Mouse (Mus musculus): Measurements from ENCODE around the gene Myl10.
"Not testable (repeated sequence)": the region's sequence is repeated elsewhere in the genome, so short reads cannot be mapped to it uniquely, and the experiment has no call there.

Gene Myl10

DNA sequence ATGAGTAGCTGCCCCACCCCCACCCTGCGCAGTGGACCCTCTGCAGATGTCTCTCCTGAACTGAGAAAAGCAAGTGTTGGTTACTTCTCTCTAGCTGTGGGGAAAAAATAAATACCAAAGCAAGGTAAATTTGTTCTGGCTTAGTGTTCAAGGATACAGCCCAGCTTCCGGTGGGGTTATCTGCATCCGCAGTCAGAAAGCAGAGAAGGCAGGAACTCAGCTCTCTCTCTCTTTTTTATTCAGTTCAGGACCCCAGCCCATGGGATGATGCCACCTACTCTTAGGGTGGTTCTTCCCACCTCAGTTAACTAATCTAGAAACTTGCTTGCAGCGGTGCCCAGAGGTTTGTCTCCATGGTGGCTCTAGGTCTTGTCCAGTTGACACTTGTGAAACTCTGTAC is at the start of gene Myl10:
Gene Myl10 (plus strand): TSS at position 363 of the 400 bp plus-strand sequence.
- DNase-seq (ENCODE audit: inconsistent age in 2 of 2, low spot score in 1 of 2): no peak

DNA sequence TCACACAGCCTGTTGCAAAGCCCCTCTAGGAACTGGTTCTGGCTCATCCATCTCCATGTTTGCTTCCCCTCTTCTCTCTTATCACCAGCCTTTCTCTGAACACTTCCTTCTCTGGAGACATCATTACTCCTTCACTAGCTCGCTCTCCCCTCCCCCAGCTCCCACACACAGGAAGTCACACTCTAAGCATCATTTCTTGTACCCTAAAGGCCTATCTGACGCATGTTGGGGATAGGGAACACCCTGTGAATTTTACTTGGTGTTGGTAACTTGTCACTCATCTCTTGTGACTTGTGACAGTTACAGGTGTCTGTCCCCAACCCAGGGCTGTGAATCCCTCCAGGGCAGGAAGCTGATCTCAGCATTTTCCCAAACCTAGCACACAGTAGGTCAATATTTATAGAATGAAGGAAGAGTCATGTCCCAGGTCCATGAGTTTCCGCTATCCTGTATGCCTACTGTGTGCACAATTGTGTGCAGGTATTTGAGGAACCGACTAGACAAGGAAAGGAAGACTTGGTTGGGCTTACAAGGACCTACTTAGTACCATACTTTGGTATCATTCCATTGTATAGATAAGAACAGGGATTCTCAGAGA is 46.1 kb upstream of the Myl10 start:
- DNase-seq (ENCODE audit: inconsistent age in 2 of 2, low spot score in 1 of 2): no peak

DNA sequence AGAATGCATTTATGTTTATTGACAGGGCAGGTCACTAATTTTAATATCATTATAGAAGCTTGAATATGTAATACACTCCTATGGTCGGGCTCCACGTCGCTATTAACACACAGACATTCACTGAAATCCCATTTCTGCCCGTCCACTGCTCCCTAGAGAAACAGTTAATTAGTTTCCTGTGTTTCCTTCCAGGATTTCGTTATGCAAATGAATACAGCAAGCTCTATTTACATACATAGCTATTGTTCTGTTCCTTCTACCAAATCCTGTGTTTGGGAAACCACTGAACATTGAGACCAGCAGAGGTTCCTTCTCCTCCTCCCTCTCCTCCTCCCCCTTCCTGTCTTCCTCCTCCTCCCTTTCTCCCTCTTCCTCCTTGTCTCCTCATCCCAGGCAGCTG is 43.9 kb upstream of the Myl10 start:
- no peak for DNase-seq (ENCODE audit: inconsistent age in 2 of 2, low spot score in 1 of 2)

DNA sequence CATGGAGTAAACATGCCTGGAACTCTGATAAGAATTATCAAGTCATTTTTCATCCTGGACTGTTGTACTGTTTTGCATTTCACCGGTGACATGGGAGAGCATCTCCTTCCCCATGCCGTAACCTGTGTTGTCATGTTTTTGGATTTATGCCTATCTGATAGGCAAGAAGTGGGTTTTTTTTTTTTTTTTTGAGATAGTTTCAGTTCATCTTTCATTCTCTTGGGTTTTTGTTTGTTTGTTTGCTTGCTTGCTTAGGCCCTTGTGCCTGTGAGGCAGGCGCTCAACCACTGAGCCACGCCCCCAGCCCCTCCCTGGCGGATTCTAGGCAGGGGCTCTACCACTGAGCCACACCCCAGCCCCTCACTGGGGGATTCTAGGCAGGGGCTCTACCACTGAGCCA is 43.3 kb upstream of the Myl10 start:
- DNase-seq (ENCODE audit: inconsistent age in 2 of 2, low spot score in 1 of 2): no peak

DNA sequence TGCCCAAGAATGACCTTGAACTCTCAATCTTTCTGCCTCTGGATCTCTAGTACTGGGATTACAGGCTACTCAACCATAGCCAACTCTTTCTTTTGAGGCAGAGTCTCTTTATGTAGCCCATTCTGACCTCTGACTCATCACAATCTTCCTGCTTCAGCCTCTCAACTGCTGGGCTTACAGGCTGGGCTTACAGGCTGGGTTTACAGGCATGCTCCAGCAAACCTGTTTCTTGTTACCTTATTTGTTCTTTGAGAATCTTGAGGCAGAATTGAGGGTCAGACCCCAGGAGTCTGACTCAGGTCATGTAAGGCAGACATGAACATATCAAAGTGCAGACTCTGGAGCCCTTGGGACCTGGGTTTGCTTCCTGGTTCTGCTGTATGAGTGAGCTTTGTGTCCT is 38.5 kb upstream of the Myl10 start:
- no peak for DNase-seq (ENCODE audit: inconsistent age in 2 of 2, low spot score in 1 of 2)

DNA sequence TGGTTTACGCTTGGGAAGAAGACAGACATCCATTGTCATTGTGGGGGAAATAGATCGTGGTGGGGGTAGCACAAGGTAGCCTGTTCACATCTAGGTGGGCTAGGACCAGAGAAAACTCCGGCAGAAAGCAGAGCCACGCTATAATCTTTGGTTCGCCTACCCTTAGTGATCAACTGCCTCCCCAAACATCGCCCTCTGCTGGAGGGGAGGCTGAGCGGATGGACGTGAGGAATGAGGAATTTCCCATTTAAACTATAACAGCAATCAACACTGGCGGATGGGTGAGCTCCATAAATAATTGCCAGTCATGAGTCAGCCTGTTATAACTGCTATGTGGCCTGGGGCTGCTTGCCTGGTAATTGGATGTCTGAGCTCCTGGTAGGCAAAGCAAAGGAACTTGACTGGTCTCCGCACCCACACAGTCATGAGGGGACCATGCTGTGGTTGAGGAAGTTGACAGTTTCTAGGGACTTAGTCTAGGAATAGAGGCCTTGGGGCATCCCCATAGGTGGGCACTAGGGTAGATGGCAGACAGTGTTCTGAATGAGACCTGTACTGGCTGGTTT is 36.0 kb upstream of the Myl10 start:
- no peak for DNase-seq (ENCODE audit: inconsistent age in 2 of 2, low spot score in 1 of 2)

DNA sequence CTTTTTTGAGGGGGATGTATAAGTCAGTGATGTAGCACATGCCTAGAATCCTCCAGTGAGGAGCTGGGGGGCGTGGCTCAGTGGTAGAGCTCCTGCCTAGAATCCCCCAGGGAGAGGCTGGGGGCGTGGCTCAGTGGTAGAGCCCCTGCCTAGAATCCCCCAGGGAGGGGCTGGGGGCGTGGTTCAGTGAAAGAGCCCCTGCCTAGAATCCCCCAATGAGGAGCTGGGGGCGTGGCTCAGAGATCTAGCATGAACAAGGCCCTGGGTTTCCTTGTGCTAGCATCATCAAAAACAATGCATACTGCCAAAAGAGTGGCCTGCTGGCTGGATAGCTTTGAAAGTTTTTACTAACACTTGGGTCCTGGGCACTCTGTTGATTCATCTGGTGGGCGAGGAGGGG is 32.2 kb upstream of the Myl10 start:
- DNase-seq (ENCODE audit: inconsistent age in 2 of 2, low spot score in 1 of 2): not testable (repeated sequence)

DNA sequence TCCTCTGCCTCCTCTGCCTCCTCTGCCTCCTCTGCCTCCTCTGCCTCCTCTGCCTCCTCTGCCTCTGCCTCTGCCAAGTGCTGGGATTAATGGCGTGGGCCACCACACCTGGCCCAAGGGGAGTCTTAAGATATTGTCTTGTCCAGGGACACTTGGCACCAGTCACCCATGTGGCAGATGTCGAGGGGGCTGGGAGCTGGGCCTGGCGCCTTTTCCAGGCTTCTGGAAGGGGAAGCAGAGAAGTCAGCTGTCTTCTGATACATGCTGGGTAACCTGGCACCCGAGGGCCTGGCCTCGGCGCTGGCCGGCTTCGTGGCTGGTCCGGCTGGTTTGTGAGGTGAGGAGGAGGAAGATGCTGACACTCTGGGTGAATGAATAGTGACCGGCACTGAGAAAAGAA is 30.7 kb upstream of the Myl10 start:
- DNase-seq (ENCODE audit: inconsistent age in 2 of 2, low spot score in 1 of 2): no peak

DNA sequence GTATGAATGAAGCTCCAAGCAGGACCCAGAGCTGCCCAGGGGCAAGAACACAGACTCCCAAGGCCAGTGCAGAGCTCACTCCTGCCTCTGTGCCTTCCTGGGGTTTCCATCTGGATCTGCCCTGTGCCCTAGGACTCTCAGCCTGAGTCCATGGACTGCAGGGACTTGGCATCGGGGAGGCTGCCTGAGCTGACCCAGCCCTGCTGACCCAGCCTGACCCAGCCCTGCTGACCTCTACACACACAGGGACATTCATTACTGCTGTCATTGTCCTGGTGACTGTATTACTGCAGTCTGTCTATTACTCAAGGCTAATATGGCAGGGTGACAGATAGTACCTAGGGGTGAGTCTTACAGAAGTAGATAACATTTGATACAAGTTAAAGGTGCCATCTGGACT is 30.1 kb upstream of the Myl10 start:
- DNase-seq (ENCODE audit: inconsistent age in 2 of 2, low spot score in 1 of 2): peak; percentile 13 to 85

DNA sequence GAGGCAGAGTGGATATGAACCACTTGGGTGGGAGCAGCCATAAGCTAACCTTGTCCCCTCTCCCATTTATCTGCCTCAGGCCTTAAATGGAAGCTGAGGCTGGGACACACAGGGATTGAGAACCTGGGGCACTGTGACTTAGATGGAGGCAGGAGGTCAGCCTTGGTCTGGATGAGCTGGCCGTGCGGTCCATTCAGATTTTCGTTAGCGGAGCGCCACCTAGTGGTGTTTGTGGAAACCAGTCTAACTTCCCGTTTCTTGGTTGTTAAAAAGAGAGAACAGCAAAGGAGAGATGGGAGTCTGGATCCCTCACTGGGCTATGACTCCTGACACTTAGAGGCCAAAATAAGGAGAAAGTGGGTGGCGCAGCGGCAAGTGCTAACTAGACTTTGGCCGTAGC is 28.4 kb upstream of the Myl10 start:
- DNase-seq (ENCODE audit: inconsistent age in 2 of 2, low spot score in 1 of 2): peak; percentile 75 to 94

DNA sequence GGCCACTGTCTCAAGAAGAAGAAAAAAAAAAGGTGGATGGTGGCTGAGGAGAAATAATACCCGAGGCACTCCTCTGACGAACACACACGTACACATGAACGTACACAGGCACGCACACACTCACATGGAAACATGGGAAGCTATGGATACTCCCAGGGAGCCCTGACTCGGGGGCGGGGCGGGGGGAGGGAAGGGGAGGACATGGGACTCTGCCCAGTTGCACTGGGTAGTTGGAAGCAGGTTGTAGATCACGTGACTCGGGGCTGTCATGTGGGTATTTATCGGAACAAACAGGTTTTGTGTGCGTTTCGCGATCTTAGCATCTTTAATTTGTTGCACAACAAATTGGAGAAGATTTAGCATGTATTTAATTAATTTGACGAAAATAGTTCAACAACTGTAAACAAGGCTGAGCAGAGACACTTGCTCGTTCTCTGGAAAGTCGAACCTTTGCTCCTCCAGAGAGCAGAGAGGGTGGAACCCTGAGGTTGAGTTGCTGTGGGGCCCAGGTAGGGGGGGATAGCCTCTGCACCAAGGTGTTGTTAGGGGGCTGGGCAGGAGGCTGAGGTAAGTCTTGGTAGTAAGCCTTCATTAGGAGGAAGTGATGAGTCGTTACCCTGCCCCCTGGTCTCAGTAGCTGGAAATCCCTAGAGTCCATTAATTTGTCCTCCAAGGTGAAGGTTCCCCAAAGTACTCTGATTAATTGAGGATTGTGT is 16.5 kb upstream of the Myl10 start:
- no peak for DNase-seq (ENCODE audit: inconsistent age in 2 of 2, low spot score in 1 of 2)

DNA sequence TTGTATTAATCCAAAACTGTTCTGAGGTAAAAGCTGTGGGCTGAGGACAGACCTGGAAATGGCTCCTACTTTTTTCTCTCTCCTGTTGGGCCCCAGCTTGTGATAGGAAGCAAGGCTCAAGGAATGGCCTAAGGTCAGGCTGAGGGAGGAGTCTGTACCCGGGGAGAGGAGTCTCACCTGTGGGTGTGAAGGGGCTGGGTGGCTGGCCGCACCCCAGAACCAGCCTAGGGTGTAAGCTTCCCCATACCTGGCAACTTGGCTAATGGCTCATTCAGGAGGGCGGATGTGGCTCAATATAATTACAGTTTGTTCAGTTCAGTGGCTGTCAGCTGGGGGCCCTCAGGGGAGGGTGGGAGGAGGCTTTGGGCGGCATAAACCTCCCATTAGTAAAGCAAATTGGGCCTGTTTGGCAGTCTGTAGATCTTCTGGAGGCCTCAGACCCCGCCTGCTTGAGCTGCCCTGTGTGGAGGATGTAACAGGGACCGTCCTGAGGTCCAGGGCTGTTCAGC is 14.1 kb upstream of the Myl10 start:
- DNase-seq (ENCODE audit: inconsistent age in 2 of 2, low spot score in 1 of 2): no peak

DNA sequence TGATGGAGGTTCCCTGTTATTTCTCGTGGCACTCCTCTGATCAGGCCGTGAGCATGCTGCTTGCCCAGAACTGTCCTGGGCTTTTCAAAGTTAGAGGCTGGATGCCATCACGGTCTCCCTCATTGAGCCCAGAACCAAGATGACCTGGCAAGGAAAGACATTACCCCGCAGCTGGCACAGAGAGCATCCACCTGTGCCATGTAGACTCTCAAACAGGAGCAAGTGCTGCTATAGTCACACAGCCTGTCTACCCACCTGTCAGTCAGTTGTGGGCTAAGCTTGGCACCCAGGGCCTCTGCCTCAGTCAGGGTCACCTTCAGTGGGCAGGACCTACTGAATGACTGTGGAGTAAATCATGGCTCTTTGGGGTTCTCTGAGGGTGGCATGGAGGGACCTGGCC is 6.6 kb upstream of the Myl10 start:
- DNase-seq (ENCODE audit: inconsistent age in 2 of 2, low spot score in 1 of 2): no peak

DNA sequence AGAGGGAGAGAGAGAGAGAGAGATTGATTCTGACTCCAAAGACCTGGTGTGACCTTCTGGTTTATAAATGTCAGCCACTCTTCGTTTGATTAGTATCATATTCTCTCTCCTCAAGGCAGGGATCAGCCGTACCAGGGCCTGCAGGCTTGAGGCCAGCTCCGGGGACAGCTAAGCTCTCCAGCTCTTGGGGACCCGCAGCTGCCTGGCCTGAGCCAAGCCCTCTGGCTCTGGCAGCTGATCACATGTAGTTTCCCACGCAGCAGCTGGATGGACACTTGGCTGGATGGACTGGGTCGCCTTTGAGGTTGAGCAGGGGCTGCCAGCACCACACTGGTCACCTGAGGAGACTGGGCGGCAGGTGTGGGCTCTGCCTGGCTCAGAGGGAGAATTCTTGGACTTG is 5.4 kb upstream of the Myl10 start:
- peak; percentile 11 to 41 for DNase-seq (ENCODE audit: inconsistent age in 2 of 2, low spot score in 1 of 2)

DNA sequence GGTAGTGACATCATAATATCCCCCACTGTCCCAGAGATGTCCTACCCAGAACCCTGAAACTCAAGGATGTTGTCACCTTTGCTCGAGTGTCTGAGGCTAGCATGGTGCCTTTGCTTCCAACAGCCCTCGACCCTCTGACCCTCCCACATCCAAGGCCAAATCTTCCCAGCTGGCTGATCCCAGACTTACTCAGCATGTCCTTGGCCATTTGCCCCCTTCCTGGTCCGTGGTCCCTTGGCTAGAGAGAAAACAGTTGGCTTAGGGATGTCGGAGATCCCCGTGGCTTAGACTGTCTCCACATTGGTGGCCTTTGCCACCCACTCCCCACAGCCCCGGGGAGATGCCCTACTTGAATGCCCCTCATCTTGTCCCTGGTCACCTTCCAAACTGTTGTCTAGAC is 4.1 kb upstream of the Myl10 start:
- DNase-seq (ENCODE audit: inconsistent age in 2 of 2, low spot score in 1 of 2): peak in 1 of 2 experiments; percentile 29

DNA sequence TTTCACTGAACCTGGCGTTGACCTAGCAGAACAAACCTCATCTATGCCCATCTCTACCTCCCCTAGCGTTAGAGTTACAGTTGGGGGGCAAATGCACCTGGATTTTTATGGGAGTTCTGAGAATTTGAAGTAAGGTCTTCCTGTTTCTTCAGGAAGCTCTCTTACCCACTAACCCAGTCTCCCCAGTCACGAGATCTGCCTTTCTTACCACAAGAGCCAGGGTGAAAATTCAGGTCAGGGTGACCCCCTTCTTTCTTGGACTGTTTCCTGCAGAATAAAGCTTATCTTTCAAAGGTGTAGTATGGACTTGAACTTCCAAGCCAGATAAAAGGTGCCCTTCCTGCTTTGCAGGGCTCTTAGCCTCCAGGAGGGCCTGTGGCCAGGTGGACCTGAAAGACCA is 1.8 kb upstream of the Myl10 start:
- DNase-seq (ENCODE audit: inconsistent age in 2 of 2, low spot score in 1 of 2): no peak

DNA sequence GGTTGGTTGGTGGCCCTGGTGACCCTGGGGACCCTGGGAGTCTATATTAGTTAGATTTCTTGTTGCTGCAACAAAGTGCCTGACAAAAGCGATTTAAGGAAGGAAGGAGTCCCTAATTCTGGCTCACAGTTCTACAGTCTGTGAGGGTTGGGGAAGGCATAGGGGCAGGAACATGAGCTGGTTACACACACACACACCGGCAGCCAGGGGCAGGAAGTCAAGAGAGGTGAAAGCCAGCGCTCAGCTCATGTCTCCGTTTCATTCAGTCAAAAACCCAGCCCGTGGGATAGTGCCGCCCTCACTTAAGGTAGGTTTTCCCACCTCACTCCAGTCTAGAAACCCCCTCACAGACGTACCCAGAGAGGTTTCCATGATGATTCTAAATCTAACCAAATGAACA is 472 bp downstream of the Myl10 start:
- no peak for DNase-seq (ENCODE audit: inconsistent age in 2 of 2, low spot score in 1 of 2)

DNA sequence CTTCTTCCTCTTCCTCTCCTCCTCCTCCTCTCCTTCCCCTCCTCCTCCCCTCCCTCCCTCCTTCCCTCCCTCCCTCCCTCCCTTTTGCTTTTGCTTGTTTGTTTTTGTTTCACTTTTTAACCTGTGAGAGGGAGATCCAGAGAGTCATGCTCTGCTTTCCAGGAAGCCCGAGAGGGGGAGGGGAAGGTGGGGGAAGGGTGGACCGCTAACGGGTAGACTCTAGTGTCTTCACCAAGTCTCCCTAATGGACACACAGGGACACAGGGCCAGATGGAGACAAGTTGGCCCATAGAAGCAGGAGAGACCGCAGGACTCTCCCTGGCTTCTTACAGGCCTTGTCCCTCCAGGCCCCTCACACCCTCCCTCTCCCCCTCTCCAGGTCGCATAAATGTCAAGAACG is 2.0 kb downstream of the Myl10 start:
- DNase-seq (ENCODE audit: inconsistent age in 2 of 2, low spot score in 1 of 2): no peak

DNA sequence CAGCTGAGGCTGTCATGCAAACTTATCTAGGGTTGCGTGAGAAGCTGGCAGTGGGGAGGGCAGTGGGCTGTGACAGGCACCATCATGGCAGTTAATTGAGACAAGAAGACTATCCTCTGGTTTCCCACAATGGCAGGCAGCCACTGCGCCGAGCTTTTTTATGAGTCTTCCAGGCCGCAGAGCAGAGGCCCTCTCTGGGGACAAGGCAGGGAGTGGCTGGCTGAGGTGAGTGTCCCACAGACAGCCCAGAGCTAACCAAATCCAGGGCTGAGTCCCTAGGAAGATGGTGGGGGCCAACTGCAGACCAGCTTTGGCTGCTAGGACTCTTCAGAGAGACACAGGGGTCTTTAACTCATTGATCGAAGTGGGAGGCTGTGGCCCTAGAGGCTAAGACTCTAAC is 3.6 kb downstream of the Myl10 start:
- DNase-seq (ENCODE audit: inconsistent age in 2 of 2, low spot score in 1 of 2): no peak

DNA sequence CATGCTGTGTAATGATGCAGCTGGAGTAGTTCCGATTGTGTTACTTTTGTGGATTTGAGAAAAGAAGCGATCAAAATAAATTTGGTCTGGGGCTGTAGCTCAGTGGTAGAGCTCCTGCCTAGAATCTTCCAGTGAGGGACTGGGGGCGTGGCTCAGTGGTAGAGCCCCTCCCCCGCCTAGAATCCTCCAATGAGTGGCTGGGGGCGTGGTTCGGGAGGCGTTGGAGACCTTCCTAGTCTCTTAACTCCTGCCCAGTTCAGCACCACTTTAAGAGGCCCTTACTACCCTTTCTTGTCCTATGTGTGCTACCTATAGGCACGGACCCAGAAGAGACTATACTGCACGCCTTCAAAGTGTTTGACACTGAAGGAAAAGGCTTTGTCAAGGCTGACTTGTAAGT is 4.7 kb downstream of the Myl10 start:
- DNase-seq (ENCODE audit: inconsistent age in 2 of 2, low spot score in 1 of 2): no peak

DNA sequence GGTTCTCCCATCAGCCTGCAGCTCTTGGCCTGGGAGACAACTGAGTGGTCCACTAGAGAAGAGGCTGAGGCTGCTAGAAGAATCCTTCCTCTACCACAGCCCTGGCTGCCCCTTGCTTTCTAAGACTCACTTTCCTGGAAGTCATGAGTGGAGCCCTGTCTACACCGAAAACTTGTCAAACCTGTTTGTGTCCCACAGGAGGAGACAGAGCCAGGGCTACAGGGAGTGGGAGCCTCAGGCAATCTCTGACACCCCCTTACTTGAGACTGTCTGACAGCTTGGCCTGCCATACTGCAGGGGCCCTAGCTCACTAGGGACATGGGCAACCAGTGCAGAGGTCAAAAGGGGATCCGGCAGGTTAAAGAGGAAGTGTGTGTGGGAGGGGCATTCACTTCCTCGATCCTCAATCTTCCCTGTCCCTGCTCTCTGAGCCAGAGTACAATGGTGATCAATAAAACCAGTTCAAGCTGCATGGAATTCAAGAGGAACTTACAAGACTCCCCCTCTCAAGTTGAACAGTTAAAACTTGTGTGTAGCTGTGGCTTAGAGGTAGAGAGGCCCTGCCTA is 9.3 kb downstream of the Myl10 start:
- no peak for DNase-seq (ENCODE audit: inconsistent age in 2 of 2, low spot score in 1 of 2)

DNA sequence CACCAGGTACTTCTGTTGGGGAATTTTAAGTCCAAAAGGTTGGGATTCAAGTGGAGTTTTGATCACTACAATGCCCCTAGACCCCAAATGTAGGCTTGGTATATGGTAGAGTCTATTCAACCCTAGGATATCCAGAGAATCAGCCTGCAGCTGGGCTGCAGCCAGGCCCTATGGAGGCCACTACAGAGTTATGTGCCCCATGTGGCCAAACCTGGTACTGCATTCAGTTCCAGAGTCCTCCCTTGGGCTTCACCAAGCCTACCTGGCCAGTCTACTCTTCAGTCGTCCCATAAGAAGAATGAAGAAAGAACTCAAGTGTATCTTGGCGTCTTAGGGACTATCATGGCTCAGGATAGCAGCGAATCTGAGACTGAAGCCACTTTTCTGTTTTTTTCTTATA is 10.8 kb downstream of the Myl10 start:
- DNase-seq (ENCODE audit: inconsistent age in 2 of 2, low spot score in 1 of 2): peak; percentile 65 to 92

Measured in adrenal gland, adult (tissue).